Mouse (Mus musculus) heart, adult 2 months (tissue): ENCODE measurements around the gene Wdr37.

ENCODE experiments used
- CTCF ChIP-seq: fragments of 200-600 bp; IDR thresholded peaks from 2 replicates; pipeline ENCODE4 v1.8.1; 2022; ENCODE audit warnings: antibody characterized with exemption, mild to moderate bottlenecking, moderate library complexity
- EP300 ChIP-seq: fragments of 200-500 bp; IDR thresholded peaks from 2 replicates; pipeline ENCODE4 v1.6.1; 2011; ENCODE audit warnings: low read depth, low read length, control low read depth; ENCODE audit not compliant: insufficient read depth
- POLR2A ChIP-seq: fragments of 200-500 bp; IDR thresholded peaks from 2 replicates; pipeline ENCODE4 v1.6.1; 2011; ENCODE audit warnings: mild to moderate bottlenecking, low read depth, low read length, control low read depth; ENCODE audit not compliant: insufficient read depth

GRCm38 (mm10) chr13:8831546-8832251, 40.0 kb downstream of the Wdr37 start:
- peak; percentile 41 for TF ChIP-seq CTCF
- TF ChIP-seq EP300, result no peak
- TF ChIP-seq POLR2A, result no peak
